Mouse (Mus musculus): ENCODE results near the gene Hps6. TPM values are rescaled to one million over a fixed set of nuclear protein-coding genes. Genes with fewer than 3 reads are reported as not detected.
A peak's percentile ranks its signal among the peaks of the same experiment; 100 is the strongest.
"Not testable (repeated sequence)": the region's sequence is repeated elsewhere in the genome, so short reads cannot be mapped to it uniquely, and the experiment has no call there.

Gene Hps6
- 4.9 and 5.4 TPM in 2 replicates for polyA plus RNA-seq (2014; fragmentation: Nextera tagmentation; extraction: Ambion mirVana)

DNA sequence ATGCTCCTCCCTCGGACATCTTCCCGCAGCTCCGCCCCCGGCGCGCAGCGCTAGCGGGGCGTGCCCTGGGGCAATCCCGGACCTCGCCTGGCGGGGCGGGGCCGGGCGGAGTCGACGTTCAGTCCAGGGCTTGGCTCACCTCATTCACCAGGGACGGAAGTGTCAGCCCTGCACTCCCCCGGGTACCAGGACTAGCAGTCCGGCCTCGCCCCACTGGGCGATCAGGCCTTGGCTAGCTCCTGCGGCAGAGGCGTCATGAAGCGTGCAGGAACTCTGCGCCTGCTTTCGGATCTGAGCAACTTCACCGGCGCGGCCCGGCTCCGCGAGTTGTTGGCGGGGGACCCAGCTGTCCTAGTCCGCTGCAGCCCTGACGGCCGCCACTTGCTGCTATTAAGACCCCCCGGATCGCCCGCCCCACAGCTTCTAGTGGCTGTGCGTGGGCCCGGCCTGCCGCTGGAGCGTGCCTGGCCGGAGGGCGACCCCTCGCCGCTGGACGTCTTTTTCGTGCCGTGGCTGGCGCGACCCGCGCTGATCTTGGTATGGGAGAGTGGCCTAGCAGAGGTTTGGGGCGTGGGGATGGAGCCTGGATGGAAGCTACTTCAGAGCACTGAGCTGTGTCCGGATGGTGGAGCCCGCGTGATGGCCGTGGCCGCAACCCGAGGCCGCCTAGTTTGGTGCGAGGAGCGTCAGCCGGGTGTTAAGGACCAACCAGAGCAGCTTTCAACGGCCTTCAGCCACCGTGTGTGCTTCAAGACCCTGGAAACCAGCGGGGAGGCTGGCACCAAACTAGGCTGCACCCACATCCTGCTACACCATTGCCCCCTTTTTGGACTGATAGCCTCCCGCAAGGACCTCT lies at the start of gene Hps6:
Gene Hps6 (plus strand): TSS at position 138 of the 856 bp plus-strand sequence.
- peaks cover 6% of the 10 kb centered on the region for H3K4me1 ChIP-seq (replicated peaks; ENCODE audit: control insufficient read depth, insufficient read depth, low read length)
- peak within 1 kb of the TSS; percentile 50; the same call in 1 of the 2 replicates for H3K27ac ChIP-seq (ENCODE audit: low read depth, low read length)
- WGBS: 2% methylated on average over 70 of the region's 70 CpGs
- peak within 1 kb of the TSS; percentile 80 for H3K4me3 ChIP-seq (ENCODE audit: low read depth, low read length)
- peak within 1 kb of the TSS; percentile 77 for H3K9ac ChIP-seq (ENCODE audit: low read depth, low read length)
- H3K27me3 ChIP-seq (replicated peaks; ENCODE audit: control insufficient read depth, insufficient read depth, low read length): no peaks in the 10 kb centered on the region
- ATAC-seq (replicated peaks; ENCODE audit: low FRiP score): peak; percentile 90
- DNase-seq (ENCODE audit: low spot score): peak; percentile 88
- peak within 1 kb of the TSS; percentile 96 for H3K4me2 ChIP-seq
- no peaks in the 10 kb centered on the region; the same call in 1 of the 2 replicates for H3K36me3 ChIP-seq (ENCODE audit: control insufficient read depth, insufficient read depth, low read length)
- H3K9me3 ChIP-seq (ENCODE audit: control insufficient read depth, low read length): no peaks in the 10 kb centered on the region

DNA sequence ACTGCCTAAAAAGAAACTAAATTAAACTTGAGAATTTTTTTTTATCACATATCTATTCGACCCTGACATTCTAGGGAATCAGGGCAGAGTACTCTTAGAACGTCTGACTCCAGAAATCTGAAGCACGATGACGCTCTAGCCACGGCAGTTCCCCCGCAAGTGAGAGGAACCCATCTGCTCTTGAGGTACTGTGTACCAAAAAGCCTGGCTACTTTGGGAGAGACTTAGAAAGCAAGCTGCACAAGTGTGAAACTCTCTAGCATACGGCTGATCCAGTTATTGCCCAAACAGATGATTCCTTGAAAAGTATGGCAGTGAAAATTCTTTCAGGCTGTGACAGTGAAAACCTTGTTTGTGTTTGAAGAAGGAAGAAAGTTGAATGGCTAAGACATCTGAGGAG lies 46.6 kb upstream of the Hps6 start:
- Histone ChIP-seq H3K27ac (ENCODE audit: low read depth, low read length) (no peak overlapping the region), H3K4me3 (ENCODE audit: low read depth, low read length) (no peak overlapping the region), H3K4me1 (replicated peaks; ENCODE audit: control insufficient read depth, insufficient read depth, low read length) (no peaks in the 10 kb centered on the region), H3K9ac (ENCODE audit: low read depth, low read length) (no peak overlapping the region), H3K4me2 (no peak overlapping the region), H3K9me3 (ENCODE audit: control insufficient read depth, low read length) (no peaks in the 10 kb centered on the region), H3K27me3 (replicated peaks; ENCODE audit: control insufficient read depth, insufficient read depth, low read length) (no peaks in the 10 kb centered on the region), H3K36me3 (ENCODE audit: control insufficient read depth, insufficient read depth, low read length) (no peaks in the 10 kb centered on the region)
- DNase-seq (ENCODE audit: low spot score): no peak
- 92% methylated on average over 7 of the region's 7 CpGs for WGBS
- ATAC-seq (replicated peaks; ENCODE audit: low FRiP score): no peak

DNA sequence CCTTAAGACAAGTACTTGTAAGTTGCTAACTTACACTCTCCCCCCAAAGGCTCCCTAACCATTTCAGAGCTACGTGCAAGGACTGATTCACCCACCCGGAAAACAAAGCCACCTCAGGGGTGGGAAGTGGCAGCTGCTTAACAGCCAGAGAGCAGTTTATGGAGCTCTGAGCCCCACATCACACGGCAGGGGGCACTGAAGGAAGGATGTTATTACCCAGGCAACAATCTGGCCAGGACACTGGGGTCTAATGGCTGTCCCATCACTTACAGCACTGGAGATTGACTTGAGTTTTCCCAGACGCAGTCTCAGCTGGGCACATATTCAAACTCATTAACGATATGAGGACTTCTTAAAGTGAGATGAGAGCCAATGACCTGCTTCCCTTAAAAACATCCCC lies 42.5 kb upstream of the Hps6 start:
- H3K4me3 ChIP-seq (ENCODE audit: low read depth, low read length): no peak overlapping the region
- DNase-seq (ENCODE audit: low spot score): no peak
- H3K9ac ChIP-seq (ENCODE audit: low read depth, low read length): no peak overlapping the region
- no peak overlapping the region for H3K27ac ChIP-seq (ENCODE audit: low read depth, low read length)
- H3K27me3 ChIP-seq (replicated peaks; ENCODE audit: control insufficient read depth, insufficient read depth, low read length): no peaks in the 10 kb centered on the region
- H3K4me2 ChIP-seq: no peak overlapping the region
- ATAC-seq (replicated peaks; ENCODE audit: low FRiP score): no peak
- 57% methylated on average over 5 of the region's 5 CpGs for WGBS
- H3K4me1 ChIP-seq (replicated peaks; ENCODE audit: control insufficient read depth, insufficient read depth, low read length): no peaks in the 10 kb centered on the region
- H3K36me3 ChIP-seq (ENCODE audit: control insufficient read depth, insufficient read depth, low read length): no peaks in the 10 kb centered on the region
- no peaks in the 10 kb centered on the region for H3K9me3 ChIP-seq (ENCODE audit: control insufficient read depth, low read length)

DNA sequence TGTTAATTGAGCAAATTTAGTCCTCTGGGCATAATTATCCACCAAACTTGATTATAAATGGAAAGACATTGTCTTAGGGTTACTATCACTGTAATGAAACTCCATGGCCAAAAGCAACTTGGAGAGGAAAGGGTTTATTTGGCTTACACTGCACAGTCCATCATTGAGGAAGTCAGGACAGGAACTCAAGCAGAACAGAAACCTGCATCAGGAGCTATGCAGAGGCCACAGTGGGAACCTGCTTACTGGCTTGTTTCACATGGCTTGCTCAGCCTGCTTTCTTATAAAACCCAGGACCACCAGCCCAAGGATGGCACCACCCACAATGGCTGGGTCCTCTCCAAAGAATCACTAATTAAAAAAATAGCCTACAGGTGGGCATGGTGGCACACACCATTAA lies 18.9 kb upstream of the Hps6 start:
- no peaks in the 10 kb centered on the region for H3K36me3 ChIP-seq (ENCODE audit: control insufficient read depth, insufficient read depth, low read length)
- H3K9ac ChIP-seq (ENCODE audit: low read depth, low read length): no peak overlapping the region
- no peaks in the 10 kb centered on the region for H3K27me3 ChIP-seq (replicated peaks; ENCODE audit: control insufficient read depth, insufficient read depth, low read length)
- no peak overlapping the region for H3K27ac ChIP-seq (ENCODE audit: low read depth, low read length)
- no peaks in the 10 kb centered on the region for H3K4me1 ChIP-seq (replicated peaks; ENCODE audit: control insufficient read depth, insufficient read depth, low read length)
- DNase-seq (ENCODE audit: low spot score) (no peak), ATAC-seq (replicated peaks; ENCODE audit: low FRiP score) (no peak)
- H3K4me3 ChIP-seq (ENCODE audit: low read depth, low read length): no peak overlapping the region
- H3K4me2 ChIP-seq: no peak overlapping the region
- no peaks in the 10 kb centered on the region for H3K9me3 ChIP-seq (ENCODE audit: control insufficient read depth, low read length)

DNA sequence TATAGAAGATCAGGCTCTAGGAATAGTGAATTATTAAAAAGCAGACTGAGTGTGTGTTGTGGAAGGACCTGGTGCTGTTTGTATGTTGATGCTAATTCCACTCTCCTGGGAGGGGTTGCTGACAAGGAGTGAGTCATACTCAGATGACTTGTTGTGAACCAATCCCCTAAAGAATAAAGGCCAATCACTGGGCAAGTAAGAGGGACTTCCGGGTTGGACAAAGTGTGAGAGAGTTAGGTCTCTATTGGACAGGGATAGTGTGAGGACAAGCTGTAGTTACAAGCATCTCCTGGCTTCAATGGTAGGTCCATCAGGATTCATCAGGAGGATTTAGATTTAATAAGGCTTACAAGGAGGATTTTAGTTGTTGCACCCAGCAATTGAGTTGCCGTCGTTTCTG lies 15.1 kb upstream of the Hps6 start:
- H3K4me1 ChIP-seq (replicated peaks; ENCODE audit: control insufficient read depth, insufficient read depth, low read length): no peaks in the 10 kb centered on the region
- H3K27ac ChIP-seq (ENCODE audit: low read depth, low read length): no peak overlapping the region
- H3K36me3 ChIP-seq (ENCODE audit: control insufficient read depth, insufficient read depth, low read length): no peaks in the 10 kb centered on the region
- no peak for DNase-seq (ENCODE audit: low spot score)
- H3K4me2 ChIP-seq: no peak overlapping the region
- H3K27me3 ChIP-seq (replicated peaks; ENCODE audit: control insufficient read depth, insufficient read depth, low read length): no peaks in the 10 kb centered on the region
- no peak overlapping the region for H3K9ac ChIP-seq (ENCODE audit: low read depth, low read length)
- H3K4me3 ChIP-seq (ENCODE audit: low read depth, low read length): no peak overlapping the region
- ATAC-seq (replicated peaks; ENCODE audit: low FRiP score): no peak
- WGBS: 91% methylated on average over 3 of the region's 3 CpGs
- no peaks in the 10 kb centered on the region for H3K9me3 ChIP-seq (ENCODE audit: control insufficient read depth, low read length)

DNA sequence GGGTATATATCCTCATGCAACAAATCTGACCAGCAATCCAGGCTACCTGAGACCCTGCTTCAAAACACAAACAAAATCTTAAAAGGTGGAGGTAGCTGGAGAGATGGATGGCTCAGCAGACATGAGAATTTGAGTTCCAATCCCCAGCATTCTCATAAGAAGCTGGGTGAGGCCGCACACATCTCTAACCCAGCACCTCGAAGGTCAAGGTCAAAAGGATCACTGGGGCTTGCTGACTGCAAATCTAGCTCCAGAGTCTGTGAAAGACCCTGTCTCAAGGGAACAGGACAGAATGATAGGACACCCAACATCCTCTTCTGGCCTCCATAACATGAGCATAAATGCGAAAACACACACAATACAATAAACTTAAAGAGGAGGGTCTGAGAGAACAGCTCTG lies 12.1 kb upstream of the Hps6 start:
- no peaks in the 10 kb centered on the region for H3K9me3 ChIP-seq (ENCODE audit: control insufficient read depth, low read length)
- ATAC-seq (replicated peaks; ENCODE audit: low FRiP score) (no peak), DNase-seq (ENCODE audit: low spot score) (no peak)
- no peaks in the 10 kb centered on the region; the same call in 1 of the 2 replicates for H3K36me3 ChIP-seq (ENCODE audit: control insufficient read depth, insufficient read depth, low read length)
- 84% methylated on average over 3 of the region's 3 CpGs for WGBS
- H3K4me1 ChIP-seq (replicated peaks; ENCODE audit: control insufficient read depth, insufficient read depth, low read length): no peaks in the 10 kb centered on the region
- H3K4me3 ChIP-seq (ENCODE audit: low read depth, low read length): no peak overlapping the region
- H3K27me3 ChIP-seq (replicated peaks; ENCODE audit: control insufficient read depth, insufficient read depth, low read length): no peaks in the 10 kb centered on the region
- H3K27ac ChIP-seq (ENCODE audit: low read depth, low read length): no peak overlapping the region
- H3K4me2 ChIP-seq: no peak overlapping the region
- H3K9ac ChIP-seq (ENCODE audit: low read depth, low read length): no peak overlapping the region

DNA sequence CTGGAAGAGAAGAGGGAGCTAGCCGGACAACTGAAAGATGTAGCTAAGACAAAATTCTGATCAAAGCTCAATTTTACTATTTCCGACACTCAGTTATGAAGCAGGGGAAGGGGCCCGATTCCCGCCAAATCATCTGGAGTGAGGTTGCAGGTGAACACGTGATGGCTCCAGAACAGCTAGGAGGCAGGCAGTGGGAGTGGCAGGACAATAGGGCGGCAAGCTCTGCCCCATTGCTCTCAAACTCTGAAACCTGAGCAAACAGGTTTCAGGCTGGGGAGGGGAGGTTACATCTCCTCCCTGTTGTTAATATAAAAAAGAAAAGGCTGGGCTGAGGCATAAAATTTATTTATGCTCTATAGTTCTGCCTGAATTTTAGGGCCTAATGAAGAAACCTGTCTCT lies 9.9 kb upstream of the Hps6 start:
- not testable (repeated sequence) for ATAC-seq (replicated peaks; ENCODE audit: low FRiP score); H3K4me1 ChIP-seq (replicated peaks; ENCODE audit: control insufficient read depth, insufficient read depth, low read length); H3K27me3 ChIP-seq (replicated peaks; ENCODE audit: control insufficient read depth, insufficient read depth, low read length); H3K4me3 ChIP-seq (ENCODE audit: low read depth, low read length); H3K27ac ChIP-seq (ENCODE audit: low read depth, low read length); H3K9ac ChIP-seq (ENCODE audit: low read depth, low read length); H3K4me2 ChIP-seq; DNase-seq (ENCODE audit: low spot score); H3K36me3 ChIP-seq (ENCODE audit: control insufficient read depth, insufficient read depth, low read length); H3K9me3 ChIP-seq (ENCODE audit: control insufficient read depth, low read length)
- 86% methylated on average over 6 of the region's 6 CpGs for WGBS

DNA sequence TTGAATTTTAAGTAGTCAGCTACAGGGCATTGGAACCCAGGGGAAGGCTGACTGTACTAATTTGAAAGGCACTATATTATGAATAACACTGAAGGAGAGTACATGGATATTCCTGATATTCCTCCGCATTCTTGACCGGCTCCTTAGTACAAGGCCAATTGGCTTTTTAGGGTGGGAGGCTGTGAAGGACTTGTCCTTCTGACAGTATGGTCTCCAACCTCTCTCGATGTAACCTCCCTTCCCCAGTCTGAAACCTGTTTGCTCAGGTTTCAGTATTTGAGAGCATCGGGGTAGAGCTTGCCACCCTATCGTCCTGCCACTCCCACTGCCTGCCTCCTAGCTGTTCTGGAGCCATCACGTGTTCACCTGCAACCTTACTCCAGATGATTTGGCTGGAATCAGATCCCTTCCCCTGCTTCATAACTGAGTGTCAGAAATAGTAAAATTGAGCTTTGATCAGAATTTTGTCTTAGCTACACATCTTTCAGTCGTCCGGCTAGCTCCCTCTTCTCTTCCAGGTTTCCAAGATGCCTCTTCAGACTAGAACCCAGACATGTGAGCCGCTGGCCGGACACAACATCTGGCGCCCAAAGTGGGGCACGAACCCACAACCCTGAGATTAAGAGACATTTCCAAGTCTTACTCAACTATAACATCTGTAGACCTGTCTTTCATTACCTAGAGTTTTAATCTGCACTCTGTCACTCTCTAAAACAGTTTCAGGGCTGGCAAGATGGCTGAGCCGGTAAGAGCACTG lies 9.1 kb upstream of the Hps6 start:
- ATAC-seq (replicated peaks; ENCODE audit: low FRiP score) (no peak), DNase-seq (ENCODE audit: low spot score) (no peak)
- no peaks in the 10 kb centered on the region for H3K9me3 ChIP-seq (ENCODE audit: control insufficient read depth, low read length)
- no peak overlapping the region for H3K4me3 ChIP-seq (ENCODE audit: low read depth, low read length)
- H3K9ac ChIP-seq (ENCODE audit: low read depth, low read length): no peak overlapping the region
- 0 out of 2 replicates have a peak, but pooled peaks cover 2% of the 10 kb centered on the region for H3K4me1 ChIP-seq (replicated peaks; ENCODE audit: control insufficient read depth, insufficient read depth, low read length)
- no peak overlapping the region for H3K4me2 ChIP-seq
- WGBS: 92% methylated on average over 13 of the region's 13 CpGs
- no peak overlapping the region for H3K27ac ChIP-seq (ENCODE audit: low read depth, low read length)
- H3K36me3 ChIP-seq (ENCODE audit: control insufficient read depth, insufficient read depth, low read length): no peaks in the 10 kb centered on the region; the same call in 1 of the 2 replicates
- no peaks in the 10 kb centered on the region for H3K27me3 ChIP-seq (replicated peaks; ENCODE audit: control insufficient read depth, insufficient read depth, low read length)
